Mouse (Mus musculus) left cerebral cortex, adult 6 months (tissue): ENCODE measurements around the gene Bckdhb. TPM values are rescaled to one million over a fixed set of nuclear protein-coding genes. Genes with fewer than 3 reads are reported as not detected.

ENCODE experiments used
- long read RNA-seq, 2 experiments: library from polyadenylated mRNA; unstranded; transcript quantifications; one replicate each; pipeline ENCODE4 v2.0.0; 2019 to 2020
- polyA plus RNA-seq: library from polyadenylated mRNA; unstranded; fragments of <200 nt; fragmentation: Nextera tagmentation; gene quantifications from 2 replicates; pipeline ENCODE4 v1.2.3, GENCODE M21; 2021

Bckdhb gene
- polyA plus RNA-seq, result 45.8 and 51.5 TPM in 2 replicates
- long read RNA-seq, experiment 1, transcript Bckdhb-206 (11 exons, 1,477 nt), result major isoform, 138 of 171 reads
- long read RNA-seq, experiment 1, partial matches to known transcripts, result 6 of 171 reads
- long read RNA-seq, experiment 1, other reads (novel, unspliced or antisense), result 25 of 171 reads
- long read RNA-seq, experiment 2, transcript Bckdhb-206 (11 exons, 1,477 nt), result major isoform, 35 of 53 reads
- long read RNA-seq, experiment 2, partial matches to known transcripts, result 10 of 53 reads
- long read RNA-seq, experiment 2, other reads (novel, unspliced or antisense), result 8 of 53 reads

GRCm38 (mm10) chr9:83924878-83925687 is at the start of gene Bckdhb:
Gene Bckdhb (plus strand): TSS chr9:83925145.

Other genes with a start within 250 kb of the Bckdhb start
- 36.7 and 42.0 TPM in 2 replicates for gene Elovl4, start 118.9 kb upstream of the Bckdhb start, polyA plus RNA-seq
- 0.11 TPM in 1 of 2 replicates, not detected in the other for gene Ttk, start 90.5 kb upstream of the Bckdhb start, polyA plus RNA-seq